Mouse (Mus musculus) layer of hippocampus, postnatal 36 days (tissue): ENCODE results near the gene Gm5773. TPM values are rescaled to one million over a fixed set of nuclear protein-coding genes. Genes with fewer than 3 reads are reported as not detected.
"Not testable (repeated sequence)": the region's sequence is repeated elsewhere in the genome, so short reads cannot be mapped to it uniquely, and the experiment has no call there.

Experiments
- DNase-seq, 2 experiments: peaks; one replicate each; pipeline ENCODE4 v3.0.0; 2022
- total RNA-seq, 2 experiments: library from RNA; stranded (reverse); gene quantifications; 2 replicates each; pipeline ENCODE4 v1.2.3; 2021

Gm5773 gene
- total RNA-seq: not detected

GRCm38 (mm10) chr3:93772700-93773099, at the start of gene Gm5773:
TSS of gene Gm5773 (plus strand) at chr3:93773000.
- DNase-seq: not testable (repeated sequence)

- not testable (repeated sequence) for DNase-seq
Measured at GRCm38 (mm10) chr3:93745475-93745874, 27.3 kb upstream of the Gm5773 start.

GRCm38 (mm10) chr3:93754022-93754421, 18.8 kb upstream of the Gm5773 start:
- not testable (repeated sequence) for DNase-seq

GRCm38 (mm10) chr3:93796098-93796497, 23.3 kb downstream of the Gm5773 start, which contains the start of gene Tdpoz4:
TSS of gene Tdpoz4 (plus strand) at chr3:93796398.
- not testable (repeated sequence) for DNase-seq

- not testable (repeated sequence) for DNase-seq
Measured at GRCm38 (mm10) chr3:93813341-93813740, 40.5 kb downstream of the Gm5773 start.

Other genes starting within 250 kb of the Gm5773 start
- gene S100a10, start 217.9 kb upstream of the Gm5773 start, total RNA-seq: 10 to 100 TPM; 16.7 to 20.6 TPM
- not detected for gene Tdpoz2, start 120.3 kb upstream of the Gm5773 start, total RNA-seq
- not detected for gene Tdpoz1, start 96.7 kb upstream of the Gm5773 start, total RNA-seq
- not detected for gene Gm37596, start 79.9 kb upstream of the Gm5773 start, total RNA-seq
- not detected for gene Tdpoz4, start 23.4 kb downstream of the Gm5773 start, total RNA-seq
- gene Tdpoz3, start 53.0 kb downstream of the Gm5773 start, total RNA-seq: not detected
- gene Gm9117, start 170.5 kb downstream of the Gm5773 start, total RNA-seq: not detected
- gene Tdpoz5, start 188.3 kb downstream of the Gm5773 start, total RNA-seq: not detected